ENCODE assay signal across 12 mouse cellular contexts in the genomic region with DNA sequence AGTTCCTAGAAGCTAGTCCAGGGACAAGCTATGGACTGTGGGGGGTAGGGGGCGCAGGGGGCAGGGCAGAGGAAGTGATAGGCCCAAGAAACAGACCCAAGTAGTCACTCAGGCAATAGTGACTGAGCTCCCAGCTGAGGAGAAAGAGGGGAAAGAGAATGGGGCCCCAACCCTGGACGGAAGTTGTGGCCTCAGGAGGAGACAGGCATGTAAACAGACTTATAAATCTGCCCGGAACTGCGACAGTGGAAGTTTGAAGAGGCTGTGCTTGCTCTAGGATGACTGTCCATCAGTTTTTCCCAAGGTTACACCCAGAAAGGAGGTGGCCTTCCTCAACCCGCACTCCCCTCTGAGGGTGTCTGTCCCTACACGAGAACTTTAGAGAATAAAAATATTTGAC.
DNase-seq lines count a peak whose midpoint lies in the region; ATAC-seq and TF ChIP-seq lines count a peak whose summit lies in the region.
"Had no signal": no experiment of that assay in that cellular context is flagged by ENCODE, and none has a peak within 500 bp of the region (broad histone marks: within the 10 kb centered on the region; RNA-seq: fewer than 3 reads in every experiment).

No protein-coding gene starts in this region.

- TF ChIP-seq POLR2A in embryonic fibroblast, embryonic 13.5 days (IDR thresholded peaks at IDR 0.05; ENCODE audit: low read depth, low read length), result no peak

- 21% methylated on average over 6 of the region's 6 CpGs for WGBS in kidney, embryonic 14.5 days
- WGBS in kidney, embryonic 15.5 days, result 13% methylated on average over 6 of the region's 6 CpGs
- 19% methylated on average over 6 of the region's 6 CpGs for WGBS in lung, postnatal 0 days
- WGBS in forebrain, embryonic 14.5 days, result 66% methylated on average over 6 of the region's 6 CpGs

- peak overlapping the region; percentile 57 for H3K27ac ChIP-seq in kidney, embryonic 14.5 days (ENCODE audit: low read depth, low read length)
- peak overlapping the region; percentile 39; the same call in 1 of the 2 replicates for H3K27ac ChIP-seq in embryonic fibroblast, embryonic 13.5 days (ENCODE audit: insufficient read depth, low read length)
- H3K27ac ChIP-seq in kidney, embryonic 15.5 days, result peak overlapping the region; percentile 85
- H3K27ac ChIP-seq in lung, postnatal 0 days (ENCODE audit: low read length), result peak overlapping the region; percentile 97
- no peak overlapping the region for H3K27ac ChIP-seq in forebrain, embryonic 14.5 days (ENCODE audit: low read depth, low read length)
- H3K27ac ChIP-seq: forebrain, embryonic 13.5 days; macrophage had no signal

- no peaks in the 10 kb centered on the region for H3K36me3 ChIP-seq in kidney, embryonic 14.5 days (ENCODE audit: control insufficient read depth, insufficient read depth, low read length)
- H3K36me3 ChIP-seq in kidney, embryonic 15.5 days, result no peaks in the 10 kb centered on the region
- H3K36me3 ChIP-seq in lung, postnatal 0 days (ENCODE audit: insufficient read depth, low read length), result no peaks in the 10 kb centered on the region
- no peaks in the 10 kb centered on the region for H3K36me3 ChIP-seq in forebrain, embryonic 14.5 days (ENCODE audit: control insufficient read depth, insufficient read depth, low read length)

- no peak overlapping the region; the same call in 1 of the 2 replicates for H3K4me2 ChIP-seq in kidney, embryonic 14.5 days (replicated peaks; ENCODE audit: low read depth, low read length)
- peak overlapping the region; percentile 6; the same call in 1 of the 2 replicates for H3K4me2 ChIP-seq in kidney, embryonic 15.5 days
- no peak overlapping the region for H3K4me2 ChIP-seq in lung, postnatal 0 days (replicated peaks; ENCODE audit: low read depth, low read length)
- H3K4me2 ChIP-seq in forebrain, embryonic 14.5 days (ENCODE audit: low read length), result no peak overlapping the region
- H3K4me2 ChIP-seq: forebrain, embryonic 13.5 days had no signal

- H3K4me3 ChIP-seq in kidney, embryonic 14.5 days (ENCODE audit: low read length), result no peak overlapping the region
- H3K4me3 ChIP-seq in embryonic fibroblast, embryonic 13.5 days (ENCODE audit: insufficient read depth, low read length), result no peak overlapping the region
- H3K4me3 ChIP-seq in kidney, embryonic 15.5 days (replicated peaks), result no peak overlapping the region
- no peak overlapping the region for H3K4me3 ChIP-seq in lung, postnatal 0 days (ENCODE audit: low read depth, low read length)
- H3K4me3 ChIP-seq in forebrain, embryonic 14.5 days (ENCODE audit: low read depth, low read length), result no peak overlapping the region
- H3K4me3 ChIP-seq: forebrain, embryonic 13.5 days had no signal

- ATAC-seq in kidney, embryonic 14.5 days (ENCODE audit: low FRiP score, low TSS enrichment), result no peak
- ATAC-seq in kidney, embryonic 15.5 days (replicated peaks; ENCODE audit: low FRiP score), result peak; percentile 9; the same call in 1 of the 2 replicates
- ATAC-seq in lung, postnatal 0 days, result peak; percentile 24
- no peak for ATAC-seq in megakaryocyte-erythroid progenitor cell, adult 5-6 weeks (replicated peaks; ENCODE audit: low FRiP score, low TSS enrichment, poor library complexity, severe bottlenecking)
- ATAC-seq in forebrain, embryonic 14.5 days, result no peak
- ATAC-seq: forebrain, embryonic 13.5 days; inflammation-experienced regulatory T-cells, adult 6 months had no signal

- TF ChIP-seq EP300 in lung, postnatal 0 days (IDR thresholded peaks at IDR 0.05), result peak; percentile 73

- TF ChIP-seq CTCF in embryonic fibroblast, embryonic 13.5 days (IDR thresholded peaks at IDR 0.05; ENCODE audit: borderline replicate concordance, insufficient read depth, low read length), result no peak
- no peak for TF ChIP-seq CTCF in lung, postnatal 0 days (IDR thresholded peaks at IDR 0.05)

- H3K9me3 ChIP-seq in kidney, embryonic 14.5 days (ENCODE audit: control insufficient read depth, low read length), result no peaks in the 10 kb centered on the region
- H3K9me3 ChIP-seq in kidney, embryonic 15.5 days (replicated peaks), result no peaks in the 10 kb centered on the region
- no peaks in the 10 kb centered on the region for H3K9me3 ChIP-seq in lung, postnatal 0 days (ENCODE audit: low read length)
- H3K9me3 ChIP-seq in forebrain, embryonic 14.5 days (replicated peaks; ENCODE audit: control insufficient read depth, low read length), result no peaks in the 10 kb centered on the region
- H3K9me3 ChIP-seq: forebrain, embryonic 13.5 days had no signal

- H3K27me3 ChIP-seq in kidney, embryonic 14.5 days (ENCODE audit: control insufficient read depth, insufficient read depth, low read length), result no peaks in the 10 kb centered on the region
- H3K27me3 ChIP-seq in kidney, embryonic 15.5 days, result no peaks in the 10 kb centered on the region
- no peaks in the 10 kb centered on the region for H3K27me3 ChIP-seq in lung, postnatal 0 days (replicated peaks; ENCODE audit: insufficient read depth, low read length)
- H3K27me3 ChIP-seq in forebrain, embryonic 14.5 days (replicated peaks; ENCODE audit: control insufficient read depth, insufficient read depth, low read length), result no peaks in the 10 kb centered on the region
- H3K27me3 ChIP-seq: forebrain, embryonic 13.5 days had no signal

- peak overlapping the region; percentile 2; the same call in 1 of the 2 replicates for H3K9ac ChIP-seq in kidney, embryonic 14.5 days (ENCODE audit: low read depth, low read length)
- no peak overlapping the region for H3K9ac ChIP-seq in kidney, embryonic 15.5 days
- no peak overlapping the region for H3K9ac ChIP-seq in lung, postnatal 0 days (replicated peaks; ENCODE audit: low read depth)
- no peak overlapping the region for H3K9ac ChIP-seq in forebrain, embryonic 14.5 days (ENCODE audit: low read length)
- H3K9ac ChIP-seq: forebrain, embryonic 13.5 days had no signal

- peaks cover 62% of the 10 kb centered on the region for H3K4me1 ChIP-seq in kidney, embryonic 14.5 days (ENCODE audit: control insufficient read depth, insufficient read depth, low read length)
- peaks cover 47% of the 10 kb centered on the region for H3K4me1 ChIP-seq in embryonic fibroblast, embryonic 13.5 days (ENCODE audit: control insufficient read depth, insufficient read depth, low read length)
- H3K4me1 ChIP-seq in kidney, embryonic 15.5 days, result peaks cover 79% of the 10 kb centered on the region
- peaks cover 73% of the 10 kb centered on the region for H3K4me1 ChIP-seq in lung, postnatal 0 days (ENCODE audit: insufficient read depth, low read depth, low read length)
- H3K4me1 ChIP-seq in forebrain, embryonic 14.5 days (ENCODE audit: control insufficient read depth, insufficient read depth, low read length), result peaks cover 6% of the 10 kb centered on the region

- no peak for DNase-seq in kidney, adult 11 months
- DNase-seq in lung, postnatal 0 days (ENCODE audit: low spot score), result peak; percentile 78
- no peak for DNase-seq in forebrain, embryonic 14.5 days (ENCODE audit: low spot score)
- no peak for DNase-seq in layer of hippocampus, adult 8-10 months (ENCODE audit: low spot score in 2 of 2)
- DNase-seq: cerebellum, postnatal 14 days had no signal

Comparison
In these comparisons a context has a peak if more than half of its experiments do, and no peak if none do; other contexts are left out.
1. ATAC-seq: peak in kidney, embryonic 15.5 days (single experiment) and lung, postnatal 0 days (single experiment); none in kidney, embryonic 14.5 days (single experiment), megakaryocyte-erythroid progenitor cell, adult 5-6 weeks (single experiment) and forebrain, embryonic 14.5 days (single experiment).